Mouse (Mus musculus) cortical plate, adult 2 months (tissue): Measurements from ENCODE around the gene Pdia4.

Experiments
- CTCF ChIP-seq: fragments of 200-500 bp; IDR thresholded peaks from 2 replicates; pipeline ENCODE4 v1.5.1; 2011; ENCODE audit warnings: mild to moderate bottlenecking, control low read depth, low read length; ENCODE audit not compliant: insufficient read depth; ENCODE audit errors: extremely low read depth
- POLR2A ChIP-seq: fragments of 200-500 bp; IDR thresholded peaks from 2 replicates; pipeline ENCODE4 v1.6.1; 2011; ENCODE audit warnings: mild to moderate bottlenecking, low read length, control low read depth; ENCODE audit not compliant: insufficient read depth; ENCODE audit errors: extremely low read depth

GRCm38 (mm10) chr6:47793284-47793683, 19.9 kb downstream of the Pdia4 start:
- no peak for TF ChIP-seq CTCF
- no peak for TF ChIP-seq POLR2A
